Mouse (Mus musculus) megakaryocyte, embryonic 14.5 days (primary cell): Measurements from ENCODE around the gene Htatsf1.

ENCODE experiments used
- FLI1 ChIP-seq: IDR thresholded peaks from 2 replicates; pipeline ENCODE4 v1.6.1; 2012; ENCODE audit warnings: low read length, inconsistent platforms, mixed read lengths
- GATA1 ChIP-seq: IDR thresholded peaks from 3 replicates; pipeline ENCODE4 v1.6.1; 2012; ENCODE audit warnings: mixed read lengths, low read length, inconsistent platforms, borderline replicate concordance

GRCm38 (mm10) chrX:57042774-57043173 lies 10.6 kb upstream of the Htatsf1 start, which contains the start of gene Brs3:
- TF ChIP-seq GATA1 (no peak), FLI1 (no peak)
